Mouse (Mus musculus) neural tube, embryonic 11.5 days (tissue): ENCODE data around the gene Sox15. TPM values are rescaled to one million over a fixed set of nuclear protein-coding genes. Genes with fewer than 3 reads are reported as not detected.
"Not testable (repeated sequence)": the region's sequence is repeated elsewhere in the genome, so short reads cannot be mapped to it uniquely, and the experiment has no call there.

ENCODE experiments used
- ATAC-seq: fragments of 200-750 bp; cut with Nextera tagmentation; 2 replicates; pipeline ENCODE4 v1.8.0; 2017; ENCODE audit warnings: moderate number of reproducible peaks, mild to moderate bottlenecking, moderate TSS enrichment, moderate library complexity; ENCODE audit not compliant: insufficient read depth, low FRiP score, low TSS enrichment
- DNase-seq: peaks from one replicate; pipeline ENCODE4 v3.0.0-alpha.2; 2015; ENCODE audit warnings: low spot score
- H3K27ac ChIP-seq: fragments of 300-500 bp; sonication (generic); 2 replicates; pipeline ENCODE4 v1.5.1; 2014; ENCODE audit warnings: low read depth, mild to moderate bottlenecking, low read length
- H3K27me3 ChIP-seq: fragments of 300-500 bp; sonication (generic); 2 replicates; pipeline ENCODE4 v1.6.1; 2014; ENCODE audit warnings: mild to moderate bottlenecking, low read length, mixed read lengths; ENCODE audit not compliant: control insufficient read depth, insufficient read depth
- H3K36me3 ChIP-seq: fragments of 300-500 bp; sonication (generic); 2 replicates; pipeline ENCODE4 v1.6.1; 2014; ENCODE audit warnings: mild to moderate bottlenecking, low read length, moderate library complexity, mixed read lengths; ENCODE audit not compliant: control insufficient read depth, insufficient read depth
- H3K4me1 ChIP-seq: fragments of 300-500 bp; sonication (generic); 2 replicates; pipeline ENCODE4 v1.6.1; 2014; ENCODE audit warnings: low read length, mixed read lengths; ENCODE audit not compliant: control insufficient read depth, insufficient read depth
- H3K4me2 ChIP-seq: fragments of 300-500 bp; sonication (generic); 2 replicates; pipeline ENCODE4 v1.6.1; 2014; ENCODE audit warnings: low read depth, mild to moderate bottlenecking, moderate library complexity
- H3K4me3 ChIP-seq: fragments of 300-500 bp; sonication (generic); 2 replicates; pipeline ENCODE4 v1.5.1; 2014; ENCODE audit warnings: low read depth, low read length
- H3K9ac ChIP-seq: fragments of 300-500 bp; sonication (generic); 2 replicates; pipeline ENCODE4 v1.6.1; 2014; ENCODE audit warnings: mild to moderate bottlenecking, low read length
- H3K9me3 ChIP-seq: fragments of 300-500 bp; sonication (generic); 2 replicates; pipeline ENCODE4 v1.6.1; 2016; ENCODE audit warnings: low read length; ENCODE audit not compliant: control insufficient read depth
- WGBS: fragments of 180-500 bp; shearing (Covaris S2); extraction: QIAGEN DNeasy Blood & Tissue Kit; methylation state at CpG from one replicate; pipeline ENCODE4 v1.1.7; 2014; 5-methylcytosine and 5-hydroxymethylcytosine counted together
- polyA plus RNA-seq: library from polyadenylated mRNA; unstranded; fragments of >200 nt; fragmentation: Nextera tagmentation; extraction: Ambion mirVana; gene quantifications from 2 replicates; pipeline ENCODE4 v1.2.1, GENCODE M21; 2014

Sox15 gene
- polyA plus RNA-seq, 1 experiment from 2014 or later, result not detected

- WGBS, result 51% methylated on average over 11 of the region's 11 CpGs
- not testable (repeated sequence) for H3K4me1 ChIP-seq, H3K4me3 ChIP-seq
Observed at GRCm38 (mm10) chr11:69614257-69614588, 40.9 kb upstream of the Sox15 start.

GRCm38 (mm10) chr11:69616781-69617180 is 38.3 kb upstream of the Sox15 start:
- no peak overlapping the region for H3K27ac ChIP-seq
- peaks cover 7% of the 10 kb centered on the region for H3K4me1 ChIP-seq
- ATAC-seq (no peak), DNase-seq (no peak)
- no peak overlapping the region for H3K9ac ChIP-seq
- WGBS, result 52% methylated on average over 10 of the region's 10 CpGs
- no peaks in the 10 kb centered on the region for H3K9me3 ChIP-seq
- H3K27me3 ChIP-seq, result no peaks in the 10 kb centered on the region
- H3K36me3 ChIP-seq, result no peaks in the 10 kb centered on the region; the same call in 1 of the 2 replicates
- H3K4me2 ChIP-seq, result no peak overlapping the region
- H3K4me3 ChIP-seq, result no peak overlapping the region

More at GRCm38 (mm10) chr11:69614257-69614588, 40.9 kb upstream of the Sox15 start:
- H3K4me2 ChIP-seq, DNase-seq, H3K27me3 ChIP-seq, ATAC-seq, H3K9me3 ChIP-seq, H3K36me3 ChIP-seq, H3K27ac ChIP-seq, H3K9ac ChIP-seq: not testable (repeated sequence)

- Histone ChIP-seq H3K9me3 (no peaks in the 10 kb centered on the region), H3K27me3 (no peaks in the 10 kb centered on the region), H3K4me1 (peaks cover 12% of the 10 kb centered on the region), H3K27ac (no peak within 1 kb of the TSS), H3K4me3 (no peak within 1 kb of the TSS), H3K36me3 (no peaks in the 10 kb centered on the region; the same call in 1 of the 2 replicates), H3K4me2 (no peak within 1 kb of the TSS), H3K9ac (no peak within 1 kb of the TSS)
- DNase-seq (no peak), ATAC-seq (no peak)
- WGBS, result 74% methylated on average over 5 of the region's 5 CpGs
Observed at GRCm38 (mm10) chr11:69617805-69618204, 37.3 kb upstream of the Sox15 start, which contains the start of gene Shbg. TSS of gene Shbg (minus strand) at chr11:69617905.

- 88% methylated on average over 7 of the region's 7 CpGs for WGBS
- Histone ChIP-seq H3K27ac (no peak overlapping the region), H3K9me3 (no peaks in the 10 kb centered on the region), H3K27me3 (no peaks in the 10 kb centered on the region), H3K36me3 (no peaks in the 10 kb centered on the region; the same call in 1 of the 2 replicates), H3K4me1 (peaks cover 8% of the 10 kb centered on the region), H3K4me3 (no peak overlapping the region), H3K9ac (no peak overlapping the region), H3K4me2 (no peak overlapping the region)
- ATAC-seq (no peak), DNase-seq (no peak)
Observed at GRCm38 (mm10) chr11:69620394-69621081, 34.6 kb upstream of the Sox15 start.

- H3K9ac ChIP-seq, result peak within 1 kb of the TSS; percentile 58
- peak; percentile 88 for DNase-seq
- H3K27ac ChIP-seq, result 0 out of 2 replicates have a peak within 1 kb of the TSS, but pooled peaks have one; percentile 45
Observed at GRCm38 (mm10) chr11:69621571-69622268, 33.4 kb upstream of the Sox15 start, which contains the start of gene Sat2. TSS of gene Sat2 (plus strand) at chr11:69622024.

GRCm38 (mm10) chr11:69622406-69622805 is 32.7 kb upstream of the Sox15 start:
- no peaks in the 10 kb centered on the region for H3K27me3 ChIP-seq
- no peaks in the 10 kb centered on the region; the same call in 1 of the 2 replicates for H3K36me3 ChIP-seq
- no peak for DNase-seq
- WGBS, result 43% methylated on average over 6 of the region's 6 CpGs
- H3K4me1 ChIP-seq, result peaks cover 8% of the 10 kb centered on the region
- peak overlapping the region; percentile 40 for H3K4me3 ChIP-seq
- 0 out of 2 replicates have a peak overlapping the region, but pooled peaks have one; percentile 45 for H3K27ac ChIP-seq
- ATAC-seq, result no peak
- no peaks in the 10 kb centered on the region for H3K9me3 ChIP-seq
- H3K4me2 ChIP-seq, result peak overlapping the region; percentile 69
- H3K9ac ChIP-seq, result peak overlapping the region; percentile 58

More at GRCm38 (mm10) chr11:69621571-69622268, 33.4 kb upstream of the Sox15 start, which contains the start of gene Sat2:
- H3K4me3 ChIP-seq, result peak within 1 kb of the TSS; percentile 40
- no peaks in the 10 kb centered on the region for H3K27me3 ChIP-seq
- no peaks in the 10 kb centered on the region for H3K9me3 ChIP-seq
- no peaks in the 10 kb centered on the region; the same call in 1 of the 2 replicates for H3K36me3 ChIP-seq
- H3K4me2 ChIP-seq, result peak within 1 kb of the TSS; percentile 69
- ATAC-seq, result peak; percentile 60; the same call in 1 of the 2 replicates
- WGBS, result 2% methylated on average over 20 of the region's 20 CpGs
- H3K4me1 ChIP-seq, result peaks cover 8% of the 10 kb centered on the region

- no peaks in the 10 kb centered on the region; the same call in 1 of the 2 replicates for H3K36me3 ChIP-seq
- H3K9ac ChIP-seq, result no peak overlapping the region; the same call in 1 of the 2 replicates
- no peaks in the 10 kb centered on the region for H3K27me3 ChIP-seq
- ATAC-seq, result no peak
- DNase-seq, result no peak
- no peaks in the 10 kb centered on the region for H3K9me3 ChIP-seq
- 0 out of 2 replicates have a peak overlapping the region, but pooled peaks have one; percentile 40 for H3K4me3 ChIP-seq
- H3K27ac ChIP-seq, result no peak overlapping the region
- 64% methylated on average over 4 of the region's 4 CpGs for WGBS
- peaks cover 8% of the 10 kb centered on the region for H3K4me1 ChIP-seq
- peak overlapping the region; percentile 69; the same call in 1 of the 2 replicates for H3K4me2 ChIP-seq
Observed at GRCm38 (mm10) chr11:69623006-69623405, 32.1 kb upstream of the Sox15 start.

GRCm38 (mm10) chr11:69624339-69624738 is 30.8 kb upstream of the Sox15 start:
- 86% methylated on average over 2 of the region's 2 CpGs for WGBS
- not testable (repeated sequence) for ATAC-seq, H3K36me3 ChIP-seq

More at GRCm38 (mm10) chr11:69624339-69624738, 30.8 kb upstream of the Sox15 start:
- not testable (repeated sequence) for H3K9me3 ChIP-seq, H3K4me3 ChIP-seq, H3K27me3 ChIP-seq, DNase-seq, H3K27ac ChIP-seq, H3K4me2 ChIP-seq, H3K4me1 ChIP-seq, H3K9ac ChIP-seq
